Mouse (Mus musculus): ENCODE data around the gene Vps37b.

Vps37b gene

GRCm38 (mm10) chr5:124001274-124001673 lies 30.8 kb downstream of the Vps37b start:
- DNase-seq (ENCODE audit: low read depth), result no peak

GRCm38 (mm10) chr5:124000824-124001223 lies 31.2 kb downstream of the Vps37b start:
- DNase-seq (ENCODE audit: low read depth), result peak; percentile 82

GRCm38 (mm10) chr5:123998370-123998769 lies 33.7 kb downstream of the Vps37b start:
- DNase-seq (ENCODE audit: low read depth), result no peak

- no peak for DNase-seq (ENCODE audit: low read depth)
Measured at GRCm38 (mm10) chr5:123997811-123998210, 34.3 kb downstream of the Vps37b start.

- no peak for DNase-seq (ENCODE audit: low read depth)
Measured at GRCm38 (mm10) chr5:123997211-123997751, 34.8 kb downstream of the Vps37b start.

GRCm38 (mm10) chr5:123996695-123997094 lies 35.4 kb downstream of the Vps37b start:
- DNase-seq (ENCODE audit: low read depth), result no peak

- DNase-seq (ENCODE audit: low read depth), result no peak
Measured at GRCm38 (mm10) chr5:123996194-123996593, 35.9 kb downstream of the Vps37b start.

- no peak for DNase-seq (ENCODE audit: low read depth)
Measured at GRCm38 (mm10) chr5:123995388-123995787, 36.7 kb downstream of the Vps37b start.

GRCm38 (mm10) chr5:123994468-123994867 lies 37.6 kb downstream of the Vps37b start:
- DNase-seq (ENCODE audit: low read depth), result no peak

- no peak for DNase-seq (ENCODE audit: low read depth)
Measured at GRCm38 (mm10) chr5:123993263-123994036, 38.6 kb downstream of the Vps37b start.

- peak; percentile 79 for DNase-seq (ENCODE audit: low read depth)
Measured at GRCm38 (mm10) chr5:123992794-123993193, 39.3 kb downstream of the Vps37b start.

- peak; percentile 49 for DNase-seq (ENCODE audit: low read depth)
Measured at GRCm38 (mm10) chr5:123992193-123992637, 39.9 kb downstream of the Vps37b start.

GRCm38 (mm10) chr5:123991321-123991720 lies 40.7 kb downstream of the Vps37b start:
- no peak for DNase-seq (ENCODE audit: low read depth)

- no peak for DNase-seq (ENCODE audit: low read depth)
Measured at GRCm38 (mm10) chr5:123989941-123990885, 41.9 kb downstream of the Vps37b start.

GRCm38 (mm10) chr5:123987511-123987910 lies 44.6 kb downstream of the Vps37b start:
- no peak for DNase-seq (ENCODE audit: low read depth)

- no peak for DNase-seq (ENCODE audit: low read depth)
Measured at GRCm38 (mm10) chr5:123986925-123987324, 45.1 kb downstream of the Vps37b start.

GRCm38 (mm10) chr5:123985434-123985833 lies 46.6 kb downstream of the Vps37b start:
- DNase-seq (ENCODE audit: low read depth), result no peak

GRCm38 (mm10) chr5:123982838-123983237 lies 49.2 kb downstream of the Vps37b start:
- DNase-seq (ENCODE audit: low read depth), result no peak

- DNase-seq (ENCODE audit: low read depth), result no peak
Measured at GRCm38 (mm10) chr5:123981250-123981554, 50.9 kb downstream of the Vps37b start.

- peak; percentile 62 for DNase-seq (ENCODE audit: low read depth)
Measured at GRCm38 (mm10) chr5:123980521-123981249, 51.4 kb downstream of the Vps37b start.

- DNase-seq (ENCODE audit: low read depth), result no peak
Measured at GRCm38 (mm10) chr5:123979980-123980369, 52.1 kb downstream of the Vps37b start.
